Mouse (Mus musculus): ENCODE data around the gene Arhgef10l.

GRCm38 (mm10) chr4:140593771-140594505 is 71.9 kb downstream of the Arhgef10l start:
- TF ChIP-seq CTCF (IDR thresholded peaks at IDR 0.05; ENCODE audit: low read depth, low read length) (no peak), POLR2A (IDR thresholded peaks at IDR 0.05; ENCODE audit: borderline replicate concordance, low read depth, low read length) (no peak)
